Comparison of ENCODE assay signal across 23 mouse cellular contexts in the genomic region with DNA sequence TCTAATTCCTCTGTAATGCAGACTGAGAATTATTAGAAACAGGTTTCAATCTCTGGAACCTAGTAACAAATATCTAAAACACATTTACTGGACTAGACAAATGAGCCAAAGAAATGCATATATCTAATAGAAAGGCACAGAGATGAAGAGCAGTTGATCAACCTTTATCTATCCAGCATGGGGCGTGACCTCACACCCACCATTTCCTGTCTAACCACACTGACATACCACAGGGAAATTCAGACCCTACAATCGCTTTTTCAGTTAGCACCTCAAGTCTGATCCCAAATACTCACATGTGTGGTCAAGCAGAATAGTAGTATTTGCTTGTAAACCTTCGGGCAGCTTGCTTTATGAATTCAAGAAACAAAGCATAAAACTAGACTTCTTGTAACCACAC. TPM values are rescaled to one million over a fixed set of nuclear protein-coding genes. Genes with fewer than 3 reads are reported as not detected.
DNase-seq lines count a peak whose midpoint lies in the region; ATAC-seq and TF ChIP-seq lines count a peak whose summit lies in the region.
"Had no signal": no experiment of that assay in that cellular context is flagged by ENCODE, and none has a peak within 500 bp of the region (broad histone marks: within the 10 kb centered on the region; RNA-seq: fewer than 3 reads in every experiment).

No protein-coding gene starts in this region.

- peak overlapping the region in 1 of 2 experiments; percentile 14; a peak in 2 of 4 replicates for H3K4me3 ChIP-seq in MEL (ENCODE audit: control insufficient read depth in 1 of 2, insufficient read depth in 1 of 2, low read depth in 2 of 2, low read length in 2 of 2)
- no peak overlapping the region for H3K4me3 ChIP-seq in forebrain, embryonic 13.5 days
- no peak overlapping the region for H3K4me3 ChIP-seq in midbrain, embryonic 11.5 days (ENCODE audit: low read depth, low read length)
- H3K4me3 ChIP-seq: embryonic facial prominence, embryonic 10.5 days; gastrocnemius, adult 2 months; heart, embryonic 10.5 days; limb, embryonic 15.5 days; midbrain, embryonic 12.5 days had no signal

- peaks cover 0 to 26% of the 10 kb centered on the region in 2 experiments; a peak in 2 of 4 replicates for H3K36me3 ChIP-seq in MEL (ENCODE audit: control insufficient read depth in 1 of 2, insufficient read depth in 2 of 2, low read length in 2 of 2)
- 0 out of 2 replicates have a peak, but pooled peaks cover 2% of the 10 kb centered on the region for H3K36me3 ChIP-seq in splenic B cell, adult 2 months (ENCODE audit: control insufficient read depth, insufficient read depth, low read length, poor library complexity, severe bottlenecking)
- peaks cover 4% of the 10 kb centered on the region; the same call in 1 of the 2 replicates for H3K36me3 ChIP-seq in forebrain, embryonic 13.5 days (ENCODE audit: poor library complexity, severe bottlenecking)
- no peaks in the 10 kb centered on the region for H3K36me3 ChIP-seq in midbrain, embryonic 11.5 days (ENCODE audit: control insufficient read depth, insufficient read depth, low read length)
- H3K36me3 ChIP-seq: limb, embryonic 15.5 days; midbrain, embryonic 12.5 days had no signal

- peak in 1 of 2 experiments; percentile 31; a peak in 1 of 4 replicates for TF ChIP-seq POLR2A in MEL (IDR thresholded peaks at IDR 0.05; ENCODE audit: control insufficient read depth in 1 of 2, insufficient read depth in 1 of 2, low read depth in 1 of 2, low read length in 2 of 2, poor library complexity in 1 of 2)

- H3K9me3 ChIP-seq in MEL (replicated peaks; ENCODE audit: insufficient read depth, low read length) = no peaks in the 10 kb centered on the region
- H3K9me3 ChIP-seq in forebrain, embryonic 13.5 days (replicated peaks) = no peaks in the 10 kb centered on the region
- no peaks in the 10 kb centered on the region for H3K9me3 ChIP-seq in midbrain, embryonic 11.5 days (ENCODE audit: control insufficient read depth, low read length)
- H3K9me3 ChIP-seq: embryonic facial prominence, embryonic 10.5 days; heart, embryonic 10.5 days; limb, embryonic 15.5 days; midbrain, embryonic 12.5 days had no signal

- no peak overlapping the region for H3K4me2 ChIP-seq in forebrain, embryonic 13.5 days
- no peak overlapping the region for H3K4me2 ChIP-seq in midbrain, embryonic 11.5 days
- H3K4me2 ChIP-seq: hindbrain, embryonic 14.5 days; limb, embryonic 15.5 days; midbrain, embryonic 12.5 days had no signal

- peak; percentile 50; the same call in 1 of the 2 replicates for ATAC-seq in granulocyte monocyte progenitor cell, adult 5-6 weeks (replicated peaks; ENCODE audit: poor library complexity, severe bottlenecking)
- no peak for ATAC-seq in forebrain, embryonic 13.5 days
- no peak for ATAC-seq in midbrain, embryonic 11.5 days (ENCODE audit: low FRiP score)
- ATAC-seq: forebrain, embryonic 16.5 days; Patski had no signal

- no peak for TF ChIP-seq CTCF in MEL (IDR thresholded peaks at IDR 0.05 in 2 of 3, conservative IDR thresholded peaks at IDR 0.05 in 1 of 3; ENCODE audit: control insufficient read depth in 1 of 3, insufficient read depth in 1 of 3, low read depth in 2 of 3, low read length in 3 of 3, poor library complexity in 1 of 3, severe bottlenecking in 1 of 3)

- no peak for TF ChIP-seq RAD21 in MEL (IDR thresholded peaks at IDR 0.05; ENCODE audit: low read depth, low read length)

- peaks cover 0 to 12% of the 10 kb centered on the region in 2 experiments; a peak in 3 of 4 replicates for H3K4me1 ChIP-seq in MEL (ENCODE audit: control insufficient read depth in 1 of 2, insufficient read depth in 2 of 2, low read length in 2 of 2)
- H3K4me1 ChIP-seq in forebrain, embryonic 13.5 days = no peaks in the 10 kb centered on the region
- no peaks in the 10 kb centered on the region for H3K4me1 ChIP-seq in midbrain, embryonic 11.5 days (ENCODE audit: control insufficient read depth, insufficient read depth, low read length)
- H3K4me1 ChIP-seq: embryonic facial prominence, embryonic 10.5 days; heart, embryonic 10.5 days; limb, embryonic 15.5 days; midbrain, embryonic 12.5 days had no signal

- H3K27ac ChIP-seq in MEL (ENCODE audit: control insufficient read depth, low read depth, low read length) = peak overlapping the region; percentile 95
- no peak overlapping the region for H3K27ac ChIP-seq in forebrain, embryonic 13.5 days
- H3K27ac ChIP-seq in midbrain, embryonic 11.5 days (ENCODE audit: low read depth, low read length) = no peak overlapping the region
- H3K27ac ChIP-seq: embryonic facial prominence, embryonic 10.5 days; gastrocnemius, adult 2 months; heart, embryonic 10.5 days; hindbrain, embryonic 14.5 days; limb, embryonic 15.5 days; midbrain, embryonic 12.5 days had no signal

- WGBS in forebrain, embryonic 13.5 days = 93% methylated on average over 3 of the region's 3 CpGs
- 92% methylated on average over 3 of the region's 3 CpGs for WGBS in midbrain, embryonic 11.5 days

- no peaks in the 10 kb centered on the region for H3K27me3 ChIP-seq in MEL (ENCODE audit: control insufficient read depth in 1 of 2, insufficient read depth in 2 of 2, low read length in 2 of 2)
- no peaks in the 10 kb centered on the region for H3K27me3 ChIP-seq in splenic B cell, adult 2 months (ENCODE audit: control insufficient read depth, insufficient read depth, low read length, poor library complexity, severe bottlenecking)
- no peaks in the 10 kb centered on the region for H3K27me3 ChIP-seq in forebrain, embryonic 13.5 days
- H3K27me3 ChIP-seq in midbrain, embryonic 11.5 days (ENCODE audit: control insufficient read depth, insufficient read depth, low read length) = no peaks in the 10 kb centered on the region
- H3K27me3 ChIP-seq: limb, embryonic 15.5 days; midbrain, embryonic 12.5 days; Patski had no signal

- peak; percentile 97 for TF ChIP-seq EP300 in MEL (IDR thresholded peaks at IDR 0.05; ENCODE audit: low read depth in 1 of 2, low read length in 2 of 2)

- H3K79me2 ChIP-seq in MEL (ENCODE audit: control insufficient read depth, insufficient read depth, low read length, poor library complexity) = no peaks in the 10 kb centered on the region; the same call in 1 of the 2 replicates

- peak; percentile 62 for DNase-seq in CD4-positive, CD25-positive, alpha-beta regulatory T cell, adult 2 months (ENCODE audit: low read depth, low spot score)
- DNase-seq in MEL (ENCODE audit: low read depth, low spot score) = peak; percentile 84
- DNase-seq in splenic B cell, adult 2 months (ENCODE audit: low read depth, low spot score) = peak; percentile 7
- no peak for DNase-seq in cerebellum, postnatal 25 days
- DNase-seq in gastrocnemius, adult 8-10 months (ENCODE audit: low spot score in 2 of 2) = no peak
- DNase-seq in midbrain, embryonic 11.5 days (ENCODE audit: low spot score, missing footprints) = no peak
- DNase-seq: cerebellum, postnatal 36 days; gastrocnemius, adult 2 months; heart, postnatal 10 days; kidney, adult 2 months; kidney, postnatal 25 days; lung, adult 18-20 months; retina, postnatal 1 day; right cerebral cortex, postnatal 4 days had no signal

- peak overlapping the region; percentile 46 for H3K9ac ChIP-seq in MEL (ENCODE audit: control insufficient read depth, low read depth, low read length, poor library complexity, severe bottlenecking)
- H3K9ac ChIP-seq in forebrain, embryonic 13.5 days = no peak overlapping the region
- H3K9ac ChIP-seq in midbrain, embryonic 11.5 days (ENCODE audit: low read length) = no peak overlapping the region
- H3K9ac ChIP-seq: hindbrain, embryonic 14.5 days; limb, embryonic 15.5 days; midbrain, embryonic 12.5 days had no signal

TF ChIP-seq in MEL, 35 proteins besides CTCF, POLR2A, EP300 and RAD21 (continues in another document):
- TF ChIP-seq ZC3H11A (IDR thresholded peaks at IDR 0.05; ENCODE audit: low read depth, low read length) = no peak
- no peak for TF ChIP-seq ZKSCAN1 (IDR thresholded peaks at IDR 0.05; ENCODE audit: low read depth, low read length)
- TF ChIP-seq ELF1 (IDR thresholded peaks at IDR 0.05; ENCODE audit: low read depth, low read length) = no peak
- peak; percentile 87 for TF ChIP-seq MYB (IDR thresholded peaks at IDR 0.05; ENCODE audit: low read depth, low read length)
- TF ChIP-seq GATA1 (IDR thresholded peaks at IDR 0.05; ENCODE audit: low read depth, low read length) = peak; percentile 95
- peak; percentile 41; the same call in 1 of the 2 replicates for TF ChIP-seq TAL1 (IDR thresholded peaks at IDR 0.05; ENCODE audit: low read length)
- peak; percentile 47; the same call in 1 of the 2 replicates for TF ChIP-seq JUND (IDR thresholded peaks at IDR 0.05; ENCODE audit: low read depth, low read length)
- TF ChIP-seq CHD1 (IDR thresholded peaks at IDR 0.05; ENCODE audit: low read depth, low read length) = no peak
- TF ChIP-seq ZMIZ1 (IDR thresholded peaks at IDR 0.05; ENCODE audit: low read depth, low read length) = no peak
- TF ChIP-seq UBTF (IDR thresholded peaks at IDR 0.05; ENCODE audit: borderline replicate concordance, insufficient read depth, low read depth, low read length) = no peak
- no peak for TF ChIP-seq E2F4 (IDR thresholded peaks at IDR 0.05; ENCODE audit: borderline replicate concordance, low read depth, low read length)
- no peak for TF ChIP-seq GABPA (IDR thresholded peaks at IDR 0.05; ENCODE audit: low read depth, low read length)
- TF ChIP-seq MAZ (IDR thresholded peaks at IDR 0.05; ENCODE audit: low read depth, low read length) = no peak
- TF ChIP-seq USF1 (IDR thresholded peaks at IDR 0.05; ENCODE audit: low read depth, low read length) = no peak
- TF ChIP-seq ZNF384 (IDR thresholded peaks at IDR 0.05; ENCODE audit: low read depth, low read length) = no peak
- peak; percentile 96 for TF ChIP-seq RCOR1 (IDR thresholded peaks at IDR 0.05; ENCODE audit: low read depth, low read length)
- peak; percentile 61; the same call in 1 of the 2 replicates for TF ChIP-seq ETS1 (IDR thresholded peaks at IDR 0.05; ENCODE audit: low read depth, low read length)
- no peak for TF ChIP-seq NRF1 (IDR thresholded peaks at IDR 0.05; ENCODE audit: insufficient read depth, low read depth, low read length, poor library complexity, severe bottlenecking)
- TF ChIP-seq MYC (IDR thresholded peaks at IDR 0.05; ENCODE audit: low read depth, low read length) = no peak
- TF ChIP-seq HCFC1 (IDR thresholded peaks at IDR 0.05; ENCODE audit: low read depth, low read length) = no peak

RNA-seq across cellular contexts. Expression of gene Rfx3, which starts 43.4 kb away (rescaled TPM):
- 1.1 and 1.7 TPM in 2 replicates for total RNA-seq in MEL (2012; rRNA removed)
- polyA plus RNA-seq in MEL (2012; ENCODE audit: insufficient read depth in 1 of 2, insufficient read length in 2 of 2, low read depth in 1 of 2, low replicate concordance in 2 of 2, missing spikeins in 1 of 2) = 10 to 100 TPM in 1 of 2 experiments, 1 to 10 TPM in 1; 1.8 to 62.0 TPM
- total RNA-seq in granulocyte monocyte progenitor cell, adult 5-6 weeks (2014; fragmentation: Nextera tagmentation) = 10.0 and 12.5 TPM in 2 replicates
- 4.4 and 4.8 TPM in 2 replicates for total RNA-seq in granulocyte monocyte progenitor cell, adult 5-6 weeks (2017)
- 1 to 10 TPM; 1.6 to 3.1 (median 2.5) TPM for total RNA-seq in gastrocnemius, adult 8-10 months (2022)
- polyA plus RNA-seq in forebrain, embryonic 13.5 days (2015; fragmentation: Nextera tagmentation; extraction: Ambion mirVana) = 33.1 and 40.1 TPM in 2 replicates
- polyA plus RNA-seq in midbrain, embryonic 11.5 days (2014; fragmentation: Nextera tagmentation; extraction: Ambion mirVana) = 36.3 and 38.4 TPM in 2 replicates

Comparison
In these comparisons a context has a peak if more than half of its experiments do, and no peak if none do; other contexts are left out.
1. DNase-seq: peak in CD4-positive, CD25-positive, alpha-beta regulatory T cell, adult 2 months (single experiment), MEL (single experiment) and splenic B cell, adult 2 months (single experiment); none in cerebellum, postnatal 25 days (0 of 2), gastrocnemius, adult 8-10 months (0 of 2) and midbrain, embryonic 11.5 days (single experiment).